Mouse (Mus musculus) neural tube, embryonic 14.5 days (tissue): Measurements from ENCODE around the gene Tead3. TPM values are rescaled to one million over a fixed set of nuclear protein-coding genes. Genes with fewer than 3 reads are reported as not detected.

Source experiments
- ATAC-seq: fragments of 200-750 bp; cut with Nextera tagmentation; 2 replicates; pipeline ENCODE4 v1.8.0; 2017; ENCODE audit warnings: low read depth, mild to moderate bottlenecking, moderate TSS enrichment, moderate library complexity
- H3K27ac ChIP-seq: fragments of 300-500 bp; sonication (generic); 2 replicates; pipeline ENCODE4 v1.5.1; 2014; ENCODE audit warnings: low read depth, mild to moderate bottlenecking, control low read depth, low read length, moderate library complexity, mixed read lengths
- H3K27me3 ChIP-seq: fragments of 300-500 bp; sonication (generic); 2 replicates; pipeline ENCODE4 v1.6.1; 2014; ENCODE audit warnings: low read length; ENCODE audit not compliant: control insufficient read depth, insufficient read depth
- H3K36me3 ChIP-seq: fragments of 300-500 bp; sonication (generic); 2 replicates; pipeline ENCODE4 v1.6.1; 2014; ENCODE audit warnings: low read length, mixed read lengths; ENCODE audit not compliant: control insufficient read depth, insufficient read depth
- H3K4me1 ChIP-seq: fragments of 300-500 bp; sonication (generic); 2 replicates; pipeline ENCODE4 v1.6.1; 2014; ENCODE audit warnings: low read length; ENCODE audit not compliant: control insufficient read depth, insufficient read depth
- H3K4me2 ChIP-seq: fragments of 300-500 bp; sonication (generic); 2 replicates; pipeline ENCODE4 v1.6.1; 2014; ENCODE audit warnings: mild to moderate bottlenecking, low read depth, low read length, control low read depth
- H3K4me3 ChIP-seq: fragments of 300-500 bp; sonication (generic); 2 replicates; pipeline ENCODE4 v1.5.1; 2014; ENCODE audit warnings: low read depth, low read length, control low read depth, mixed read lengths
- H3K9ac ChIP-seq: fragments of 300-500 bp; sonication (generic); replicated peaks from 2 replicates; pipeline ENCODE4 v1.6.1; 2014; ENCODE audit warnings: low read depth, mild to moderate bottlenecking, control low read depth, low read length, mixed read lengths
- H3K9me3 ChIP-seq: fragments of 300-500 bp; sonication (generic); 2 replicates; pipeline ENCODE4 v1.6.1; 2016; ENCODE audit warnings: low read length; ENCODE audit not compliant: control insufficient read depth
- whole genome bisulfite sequencing: fragments of 180-500 bp; shearing (Covaris S2); extraction: QIAGEN DNeasy Blood & Tissue Kit; methylation state at CpG from one replicate; pipeline ENCODE4 v1.1.7; 2014; 5-methylcytosine and 5-hydroxymethylcytosine counted together
- polyA plus RNA-seq: library from polyadenylated mRNA; unstranded; fragments of >200 nt; fragmentation: Nextera tagmentation; extraction: Ambion mirVana; gene quantifications from 2 replicates; pipeline ENCODE4 v1.2.1, GENCODE M21; 2014

Tead3 gene
- polyA plus RNA-seq, 1 experiment from 2014 or later, result 1.2 TPM

- peaks cover 15% of the 10 kb centered on the region for H3K27me3 ChIP-seq
- ATAC-seq, result no peak
- H3K4me3 ChIP-seq, result peak overlapping the region; percentile 47
- H3K9me3 ChIP-seq, result no peaks in the 10 kb centered on the region
- H3K4me1 ChIP-seq, result peaks cover 10% of the 10 kb centered on the region
- H3K4me2 ChIP-seq, result peak overlapping the region; percentile 74
- H3K9ac ChIP-seq, result peak overlapping the region; percentile 53
- no peaks in the 10 kb centered on the region for H3K36me3 ChIP-seq
- H3K27ac ChIP-seq, result no peak overlapping the region
- 9% methylated on average over 13 of the region's 13 CpGs for WGBS
Measured at GRCm38 (mm10) chr17:28349264-28349880, 1.2 kb downstream of the Tead3 start.

GRCm38 (mm10) chr17:28348211-28348610, 2.4 kb downstream of the Tead3 start:
- Histone ChIP-seq H3K9ac (no peak overlapping the region), H3K36me3 (no peaks in the 10 kb centered on the region), H3K27me3 (peaks cover 15% of the 10 kb centered on the region), H3K4me2 (no peak overlapping the region), H3K4me3 (no peak overlapping the region), H3K9me3 (no peaks in the 10 kb centered on the region), H3K4me1 (peaks cover 10% of the 10 kb centered on the region), H3K27ac (no peak overlapping the region)
- no peak for ATAC-seq
- WGBS, result 53% methylated on average over 6 of the region's 6 CpGs

- Histone ChIP-seq H3K36me3 (no peaks in the 10 kb centered on the region), H3K27me3 (peaks cover 15% of the 10 kb centered on the region; the same call in 1 of the 2 replicates), H3K9me3 (no peaks in the 10 kb centered on the region), H3K4me3 (no peak overlapping the region), H3K27ac (no peak overlapping the region), H3K4me2 (no peak overlapping the region), H3K9ac (no peak overlapping the region), H3K4me1 (peaks cover 10% of the 10 kb centered on the region)
- no peak for ATAC-seq
- 80% methylated on average over 10 of the region's 10 CpGs for WGBS
Measured at GRCm38 (mm10) chr17:28347327-28347726, 3.3 kb downstream of the Tead3 start.

GRCm38 (mm10) chr17:28345882-28346281, 4.7 kb downstream of the Tead3 start:
- no peaks in the 10 kb centered on the region for H3K9me3 ChIP-seq
- 9% methylated on average over 10 of the region's 10 CpGs for WGBS
- peaks cover 4% of the 10 kb centered on the region; the same call in 1 of the 2 replicates for H3K27me3 ChIP-seq
- no peak overlapping the region for H3K4me3 ChIP-seq
- no peak overlapping the region for H3K4me2 ChIP-seq
- ATAC-seq, result no peak
- peaks cover 4% of the 10 kb centered on the region for H3K4me1 ChIP-seq
- no peaks in the 10 kb centered on the region for H3K36me3 ChIP-seq
- H3K9ac ChIP-seq, result no peak overlapping the region
- H3K27ac ChIP-seq, result no peak overlapping the region

- Histone ChIP-seq H3K36me3 (no peaks in the 10 kb centered on the region), H3K9me3 (no peaks in the 10 kb centered on the region), H3K9ac (0 out of 2 replicates have a peak overlapping the region, but pooled peaks have one; percentile 11), H3K27ac (no peak overlapping the region), H3K4me3 (no peak overlapping the region), H3K27me3 (peaks cover 4% of the 10 kb centered on the region; the same call in 1 of the 2 replicates), H3K4me2 (no peak overlapping the region), H3K4me1 (peaks cover 4% of the 10 kb centered on the region; the same call in 1 of the 2 replicates)
- ATAC-seq, result no peak
- 18% methylated on average over 8 of the region's 8 CpGs for WGBS
Measured at GRCm38 (mm10) chr17:28345271-28345721, 5.3 kb downstream of the Tead3 start.

- H3K9ac ChIP-seq, result no peak overlapping the region
- no peak overlapping the region for H3K4me3 ChIP-seq
- H3K4me1 ChIP-seq, result peaks cover 4% of the 10 kb centered on the region; the same call in 1 of the 2 replicates
- H3K27ac ChIP-seq, result no peak overlapping the region
- H3K4me2 ChIP-seq, result no peak overlapping the region
- H3K27me3 ChIP-seq, result peaks cover 4% of the 10 kb centered on the region; the same call in 1 of the 2 replicates
- WGBS, result 46% methylated on average over 3 of the region's 3 CpGs
- no peak for ATAC-seq
- no peaks in the 10 kb centered on the region for H3K36me3 ChIP-seq
- H3K9me3 ChIP-seq, result no peaks in the 10 kb centered on the region
Measured at GRCm38 (mm10) chr17:28344670-28345069, 5.9 kb downstream of the Tead3 start.

- Histone ChIP-seq H3K9ac (no peak overlapping the region), H3K4me1 (peaks cover 4% of the 10 kb centered on the region; the same call in 1 of the 2 replicates), H3K36me3 (no peaks in the 10 kb centered on the region), H3K4me2 (no peak overlapping the region), H3K27me3 (peaks cover 4% of the 10 kb centered on the region; the same call in 1 of the 2 replicates), H3K9me3 (no peaks in the 10 kb centered on the region), H3K27ac (no peak overlapping the region), H3K4me3 (no peak overlapping the region)
- 52% methylated on average over 4 of the region's 4 CpGs for WGBS
- no peak for ATAC-seq
Measured at GRCm38 (mm10) chr17:28344050-28344607, 6.5 kb downstream of the Tead3 start.

GRCm38 (mm10) chr17:28341091-28341490, 9.5 kb downstream of the Tead3 start:
- Histone ChIP-seq H3K4me2 (peak overlapping the region; percentile 50), H3K36me3 (no peaks in the 10 kb centered on the region), H3K4me3 (0 out of 2 replicates have a peak overlapping the region, but pooled peaks have one; percentile 7), H3K9ac (peak overlapping the region; percentile 28; the same call in 1 of the 2 replicates), H3K9me3 (no peaks in the 10 kb centered on the region), H3K27me3 (peaks cover 4% of the 10 kb centered on the region; the same call in 1 of the 2 replicates), H3K4me1 (peaks cover 4% of the 10 kb centered on the region; the same call in 1 of the 2 replicates), H3K27ac (no peak overlapping the region)
- WGBS, result 5% methylated on average over 25 of the region's 26 CpGs
- peak; percentile 81 for ATAC-seq

- Histone ChIP-seq H3K9me3 (no peaks in the 10 kb centered on the region), H3K36me3 (no peaks in the 10 kb centered on the region), H3K9ac (peak overlapping the region; percentile 28; the same call in 1 of the 2 replicates), H3K4me2 (peak overlapping the region; percentile 50), H3K27me3 (peaks cover 4% of the 10 kb centered on the region; the same call in 1 of the 2 replicates), H3K4me1 (peaks cover 4% of the 10 kb centered on the region; the same call in 1 of the 2 replicates), H3K27ac (no peak overlapping the region), H3K4me3 (no peak overlapping the region)
- 81% methylated on average over 7 of the region's 7 CpGs for WGBS
- ATAC-seq, result no peak
Measured at GRCm38 (mm10) chr17:28340578-28340977, 10.0 kb downstream of the Tead3 start.
